Comparison of ENCODE assay signal across 20 mouse cellular contexts in genomic region chr1:191846667-191847066, GRCm38 (mm10). TPM values are rescaled to one million over a fixed set of nuclear protein-coding genes. Genes with fewer than 3 reads are reported as not detected.
DNase-seq lines count a peak whose midpoint lies in the region; ATAC-seq and TF ChIP-seq lines count a peak whose summit lies in the region.
"Had no signal": no experiment of that assay in that cellular context is flagged by ENCODE, and none has a peak within 500 bp of the region (broad histone marks: within the 10 kb centered on the region; RNA-seq: fewer than 3 reads in every experiment).

No protein-coding gene starts in this region.

- H3K4me2 ChIP-seq in kidney, embryonic 16.5 days (replicated peaks; ENCODE audit: low read depth, low read length) = no peak overlapping the region
- no peak overlapping the region for H3K4me2 ChIP-seq in liver, embryonic 15.5 days
- no peak overlapping the region for H3K4me2 ChIP-seq in liver, embryonic 12.5 days
- H3K4me2 ChIP-seq in intestine, postnatal 0 days (replicated peaks; ENCODE audit: low read depth) = no peak overlapping the region
- H3K4me2 ChIP-seq: embryonic facial prominence, embryonic 15.5 days; heart, embryonic 13.5 days had no signal

- no peak overlapping the region for H3K4me3 ChIP-seq in kidney, adult 2 months (ENCODE audit: insufficient read depth, low read depth, low read length)
- H3K4me3 ChIP-seq in kidney, embryonic 16.5 days (ENCODE audit: low read length) = no peak overlapping the region
- H3K4me3 ChIP-seq in liver, embryonic 15.5 days (replicated peaks) = no peak overlapping the region
- no peak overlapping the region for H3K4me3 ChIP-seq in liver, embryonic 12.5 days
- H3K4me3 ChIP-seq in intestine, postnatal 0 days (ENCODE audit: low read depth, low read length) = no peak overlapping the region
- H3K4me3 ChIP-seq: embryonic facial prominence, embryonic 15.5 days; erythroblast, embryonic 14.5 days; forebrain, embryonic 10.5 days; gastrocnemius, adult 2 months; heart, embryonic 13.5 days had no signal

- H3K27ac ChIP-seq in kidney, adult 2 months (ENCODE audit: insufficient read depth, low read depth, low read length) = no peak overlapping the region
- no peak overlapping the region for H3K27ac ChIP-seq in kidney, embryonic 16.5 days (ENCODE audit: low read length)
- no peak overlapping the region for H3K27ac ChIP-seq in liver, embryonic 15.5 days (replicated peaks)
- H3K27ac ChIP-seq in liver, embryonic 12.5 days = no peak overlapping the region
- H3K27ac ChIP-seq in intestine, postnatal 0 days (ENCODE audit: low read depth, low read length) = no peak overlapping the region
- H3K27ac ChIP-seq: embryonic facial prominence, embryonic 15.5 days; forebrain, embryonic 10.5 days; gastrocnemius, adult 2 months; heart, embryonic 13.5 days had no signal

- 47% methylated on average over 5 of the region's 5 CpGs for WGBS in kidney, adult 2 months
- WGBS in kidney, embryonic 16.5 days = 72% methylated on average over 5 of the region's 5 CpGs
- 59% methylated on average over 5 of the region's 5 CpGs for WGBS in liver, embryonic 15.5 days (ENCODE audit: insufficient replicate concordance)
- WGBS in liver, embryonic 12.5 days (ENCODE audit: insufficient replicate concordance) = 63% methylated on average over 5 of the region's 5 CpGs
- WGBS in intestine, postnatal 0 days = 36% methylated on average over 5 of the region's 5 CpGs

- no peak for TF ChIP-seq POLR2A in kidney, adult 2 months (IDR thresholded peaks at IDR 0.05; ENCODE audit: low read depth, low read length)

- H3K27me3 ChIP-seq in kidney, adult 2 months (replicated peaks; ENCODE audit: control insufficient read depth, insufficient read depth, low read length) = no peaks in the 10 kb centered on the region
- H3K27me3 ChIP-seq in kidney, embryonic 16.5 days (ENCODE audit: insufficient read depth, low read length) = no peaks in the 10 kb centered on the region
- H3K27me3 ChIP-seq in liver, embryonic 15.5 days = peaks cover 9% of the 10 kb centered on the region; the same call in 1 of the 2 replicates
- H3K27me3 ChIP-seq in liver, embryonic 12.5 days (replicated peaks) = peaks cover 5% of the 10 kb centered on the region
- no peaks in the 10 kb centered on the region for H3K27me3 ChIP-seq in intestine, postnatal 0 days (replicated peaks; ENCODE audit: control insufficient read depth, insufficient read depth, low read length)
- H3K27me3 ChIP-seq: embryonic facial prominence, embryonic 15.5 days; heart, embryonic 13.5 days had no signal

- no peaks in the 10 kb centered on the region for H3K4me1 ChIP-seq in kidney, adult 2 months (ENCODE audit: control insufficient read depth, insufficient read depth, low read length)
- no peaks in the 10 kb centered on the region for H3K4me1 ChIP-seq in kidney, embryonic 16.5 days (ENCODE audit: insufficient read depth, low read length)
- no peaks in the 10 kb centered on the region for H3K4me1 ChIP-seq in liver, embryonic 15.5 days (replicated peaks)
- 0 out of 2 replicates have a peak, but pooled peaks cover under 1% of the 10 kb centered on the region for H3K4me1 ChIP-seq in liver, embryonic 12.5 days
- 0 out of 2 replicates have a peak, but pooled peaks cover 4% of the 10 kb centered on the region for H3K4me1 ChIP-seq in intestine, postnatal 0 days (replicated peaks; ENCODE audit: control insufficient read depth, insufficient read depth, low read length)
- H3K4me1 ChIP-seq: embryonic facial prominence, embryonic 15.5 days; forebrain, embryonic 10.5 days; heart, embryonic 13.5 days had no signal

- ATAC-seq in kidney, embryonic 16.5 days (ENCODE audit: low FRiP score, low TSS enrichment) = no peak
- ATAC-seq in liver, embryonic 15.5 days (ENCODE audit: insufficient read depth) = peak; percentile 20; the same call in 1 of the 2 replicates
- no peak for ATAC-seq in liver, embryonic 12.5 days
- ATAC-seq in intestine, postnatal 0 days = peak; percentile 93
- ATAC-seq: forebrain, embryonic 14.5 days had no signal

- TF ChIP-seq CTCF in kidney, adult 2 months (conservative IDR thresholded peaks at IDR 0.05; ENCODE audit: insufficient read depth, insufficient read length, low read depth, low read length) = no peak
- TF ChIP-seq CTCF in intestine, postnatal 0 days (IDR thresholded peaks at IDR 0.05; ENCODE audit: low read depth) = no peak

- H3K9me3 ChIP-seq in kidney, embryonic 16.5 days (ENCODE audit: low read length) = no peaks in the 10 kb centered on the region
- no peaks in the 10 kb centered on the region for H3K9me3 ChIP-seq in liver, embryonic 15.5 days (replicated peaks)
- no peaks in the 10 kb centered on the region for H3K9me3 ChIP-seq in liver, embryonic 12.5 days (replicated peaks)
- H3K9me3 ChIP-seq in intestine, postnatal 0 days (ENCODE audit: control insufficient read depth) = no peaks in the 10 kb centered on the region
- H3K9me3 ChIP-seq: embryonic facial prominence, embryonic 15.5 days; forebrain, embryonic 10.5 days; heart, embryonic 13.5 days had no signal

- no peaks in the 10 kb centered on the region for H3K36me3 ChIP-seq in kidney, adult 2 months (ENCODE audit: control insufficient read depth, insufficient read depth, low read length)
- H3K36me3 ChIP-seq in kidney, embryonic 16.5 days (ENCODE audit: insufficient read depth, low read length) = no peaks in the 10 kb centered on the region
- no peaks in the 10 kb centered on the region for H3K36me3 ChIP-seq in liver, embryonic 15.5 days (replicated peaks)
- no peaks in the 10 kb centered on the region for H3K36me3 ChIP-seq in liver, embryonic 12.5 days
- H3K36me3 ChIP-seq in intestine, postnatal 0 days (ENCODE audit: control insufficient read depth, insufficient read depth) = no peaks in the 10 kb centered on the region
- H3K36me3 ChIP-seq: embryonic facial prominence, embryonic 15.5 days; forebrain, embryonic 10.5 days; heart, embryonic 13.5 days had no signal

- peak; percentile 79 for DNase-seq in kidney, adult 2 months
- peak; percentile 68 for DNase-seq in yolk sac, embryonic 10.5 days (ENCODE audit: low spot score)
- no peak for DNase-seq in embryo, embryonic 10.5 days (ENCODE audit: low spot score)
- no peak for DNase-seq in adrenal gland, postnatal 36 days
- DNase-seq: adrenal gland, postnatal 25 days; cerebellum, adult 2 months; cerebellum, postnatal 10 days; embryo, embryonic 11 days; gastrocnemius, adult 2 months; gastrocnemius, postnatal 25 days; heart, postnatal 36 days had no signal

- no peak overlapping the region for H3K9ac ChIP-seq in kidney, embryonic 16.5 days (replicated peaks; ENCODE audit: low read length)
- no peak overlapping the region for H3K9ac ChIP-seq in liver, embryonic 15.5 days
- no peak overlapping the region for H3K9ac ChIP-seq in liver, embryonic 12.5 days
- H3K9ac ChIP-seq in intestine, postnatal 0 days (ENCODE audit: low read depth, low read length) = no peak overlapping the region
- H3K9ac ChIP-seq: embryonic facial prominence, embryonic 15.5 days; heart, embryonic 13.5 days had no signal

RNA-seq across cellular contexts. Expression of gene Nek2, which starts 25.4 kb away (rescaled TPM):
- polyA plus RNA-seq in kidney, adult 2 months (2012; rRNA removed) = 0.47 and 0.52 TPM in 2 replicates
- 50.8 and 52.3 TPM in 2 replicates for polyA plus RNA-seq in kidney, embryonic 16.5 days (2015; fragmentation: Nextera tagmentation; extraction: Ambion mirVana)
- polyA plus RNA-seq in liver, embryonic 15.5 days (2015; fragmentation: Nextera tagmentation; extraction: Ambion mirVana) = 33.5 and 34.1 TPM in 2 replicates
- 49.4 and 51.0 TPM in 2 replicates for polyA plus RNA-seq in liver, embryonic 12.5 days (2016; fragmentation: Nextera tagmentation; extraction: Ambion mirVana)
- 10.7 and 11.9 TPM in 2 replicates for polyA plus RNA-seq in intestine, postnatal 0 days (2015; fragmentation: Nextera tagmentation; extraction: Ambion mirVana)
- total RNA-seq in adrenal gland, postnatal 36 days (2021) = 1 to 10 TPM; 1.9 to 4.1 TPM

RNA-seq across cellular contexts. Expression of gene Slc30a1, which starts 59.9 kb away (rescaled TPM):
- 18.1 and 19.9 TPM in 2 replicates for polyA plus RNA-seq in kidney, adult 2 months (2012; rRNA removed)
- 1.6 and 2.0 TPM in 2 replicates for polyA plus RNA-seq in kidney, embryonic 16.5 days (2015; fragmentation: Nextera tagmentation; extraction: Ambion mirVana)
- polyA plus RNA-seq in liver, embryonic 15.5 days (2015; fragmentation: Nextera tagmentation; extraction: Ambion mirVana) = 3.6 and 4.2 TPM in 2 replicates
- 6.0 and 7.2 TPM in 2 replicates for polyA plus RNA-seq in liver, embryonic 12.5 days (2016; fragmentation: Nextera tagmentation; extraction: Ambion mirVana)
- 11.6 and 12.8 TPM in 2 replicates for polyA plus RNA-seq in intestine, postnatal 0 days (2015; fragmentation: Nextera tagmentation; extraction: Ambion mirVana)
- 10 to 100 TPM; 20.3 to 21.2 TPM for total RNA-seq in adrenal gland, postnatal 36 days (2021)

Comparison
In these comparisons a context has a peak if more than half of its experiments do, and no peak if none do; other contexts are left out.
1. ATAC-seq: peak in liver, embryonic 15.5 days (single experiment) and intestine, postnatal 0 days (single experiment); none in kidney, embryonic 16.5 days (single experiment) and liver, embryonic 12.5 days (single experiment).
2. DNase-seq: peak in kidney, adult 2 months (single experiment) and yolk sac, embryonic 10.5 days (single experiment); none in embryo, embryonic 10.5 days (single experiment) and adrenal gland, postnatal 36 days (0 of 2).